Mouse (Mus musculus): ENCODE results near the gene Mcts2.

GRCm38 (mm10) chr2:152657398-152657797, 29.4 kb upstream of the Mcts2 start:
- no peak for TF ChIP-seq POLR2A (IDR thresholded peaks at IDR 0.05; ENCODE audit: borderline replicate concordance, insufficient read depth, low read length)
- TF ChIP-seq CTCF (IDR thresholded peaks at IDR 0.05; ENCODE audit: borderline replicate concordance, insufficient read depth, low read depth, low read length), result no peak
